ENCODE assay signal across 17 mouse cellular contexts in the genomic region with DNA sequence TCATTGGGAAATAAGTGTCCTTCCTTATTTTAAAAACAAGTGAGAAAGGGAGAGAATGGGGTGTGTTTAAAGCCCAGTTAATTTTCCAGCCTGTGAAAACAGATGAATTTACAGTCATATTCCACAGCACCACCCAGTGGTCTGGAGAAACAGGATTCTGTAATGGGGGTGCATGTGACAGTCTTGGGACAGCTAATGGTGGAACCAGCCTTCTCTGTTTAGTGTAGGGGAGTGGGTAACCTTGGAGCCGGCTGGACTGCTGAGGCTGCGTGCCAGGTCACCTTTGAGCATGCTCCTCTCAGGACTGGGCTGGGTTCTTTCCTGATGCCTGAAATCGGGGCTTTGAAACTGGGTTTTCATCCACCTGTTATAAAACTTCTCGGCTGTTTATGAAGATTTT. TPM values are rescaled to one million over a fixed set of nuclear protein-coding genes. Genes with fewer than 3 reads are reported as not detected.
DNase-seq lines count a peak whose midpoint lies in the region; ATAC-seq lines count a peak whose summit lies in the region.
"Had no signal": no experiment of that assay in that cellular context is flagged by ENCODE, and none has a peak within 500 bp of the region (broad histone marks: within the 10 kb centered on the region; RNA-seq: fewer than 3 reads in every experiment).

No protein-coding gene starts in this region.

- no peak overlapping the region for H3K27ac ChIP-seq in midbrain, embryonic 14.5 days (replicated peaks; ENCODE audit: low read depth, low read length)
- H3K27ac ChIP-seq in midbrain, embryonic 16.5 days (ENCODE audit: low read length): no peak overlapping the region
- H3K27ac ChIP-seq: embryonic facial prominence, embryonic 13.5 days; hindbrain, embryonic 13.5 days; liver, embryonic 12.5 days; neural tube, embryonic 13.5 days had no signal

- H3K36me3 ChIP-seq in midbrain, embryonic 14.5 days (ENCODE audit: control insufficient read depth, insufficient read depth, low read length): no peaks in the 10 kb centered on the region
- no peaks in the 10 kb centered on the region for H3K36me3 ChIP-seq in midbrain, embryonic 16.5 days (ENCODE audit: control insufficient read depth, insufficient read depth, low read length)
- H3K36me3 ChIP-seq: embryonic facial prominence, embryonic 13.5 days; hindbrain, embryonic 13.5 days; liver, embryonic 12.5 days; neural tube, embryonic 13.5 days had no signal

- DNase-seq in adrenal gland, adult 2 months: peak; percentile 40
- DNase-seq in adrenal gland, adult 18-20 months (ENCODE audit: low spot score in 2 of 2): no peak
- DNase-seq in kidney, adult 9 months: peak; percentile 7
- no peak for DNase-seq in kidney, adult 18-20 months
- peak; percentile 32 for DNase-seq in midbrain, embryonic 14.5 days
- peak; percentile 2 to 29 for DNase-seq in kidney, postnatal 36 days
- no peak for DNase-seq in yolk sac, embryonic 10.5 days (ENCODE audit: low spot score)
- DNase-seq: cerebellum, adult 8-10 months; thymus, adult 18-20 months had no signal

- 94% methylated on average over 4 of the region's 4 CpGs for WGBS in midbrain, embryonic 14.5 days
- 91% methylated on average over 4 of the region's 4 CpGs for WGBS in midbrain, embryonic 16.5 days

- no peak overlapping the region for H3K4me3 ChIP-seq in midbrain, embryonic 14.5 days (replicated peaks; ENCODE audit: low read depth, low read length)
- H3K4me3 ChIP-seq in midbrain, embryonic 16.5 days (ENCODE audit: low read depth, low read length): no peak overlapping the region
- H3K4me3 ChIP-seq: embryonic facial prominence, embryonic 13.5 days; hindbrain, embryonic 13.5 days; liver, embryonic 12.5 days; neural tube, embryonic 13.5 days had no signal

- H3K27me3 ChIP-seq in midbrain, embryonic 14.5 days (ENCODE audit: control insufficient read depth, insufficient read depth, low read length): no peaks in the 10 kb centered on the region
- no peaks in the 10 kb centered on the region for H3K27me3 ChIP-seq in midbrain, embryonic 16.5 days (ENCODE audit: control insufficient read depth, insufficient read depth, low read depth, low read length)
- H3K27me3 ChIP-seq: embryonic facial prominence, embryonic 13.5 days; hindbrain, embryonic 13.5 days; liver, embryonic 12.5 days; neural tube, embryonic 13.5 days had no signal

- no peak overlapping the region for H3K4me2 ChIP-seq in midbrain, embryonic 14.5 days (ENCODE audit: low read length)
- H3K4me2 ChIP-seq in midbrain, embryonic 16.5 days (ENCODE audit: low read length): no peak overlapping the region
- H3K4me2 ChIP-seq: embryonic facial prominence, embryonic 13.5 days; hindbrain, embryonic 13.5 days; liver, embryonic 12.5 days; midbrain, embryonic 11.5 days; neural tube, embryonic 13.5 days had no signal

- no peak for ATAC-seq in midbrain, embryonic 14.5 days (ENCODE audit: low FRiP score, low TSS enrichment)
- no peak for ATAC-seq in midbrain, embryonic 16.5 days
- ATAC-seq: activated CD4-positive, CD25-positive, alpha-beta regulatory T cell, adult 4 months; liver, embryonic 12.5 days had no signal

- no peaks in the 10 kb centered on the region for H3K9me3 ChIP-seq in midbrain, embryonic 14.5 days (ENCODE audit: control insufficient read depth, low read length)
- no peaks in the 10 kb centered on the region for H3K9me3 ChIP-seq in midbrain, embryonic 16.5 days (replicated peaks; ENCODE audit: control insufficient read depth, low read length, poor library complexity, severe bottlenecking)
- H3K9me3 ChIP-seq: embryonic facial prominence, embryonic 13.5 days; hindbrain, embryonic 13.5 days; liver, embryonic 12.5 days; neural tube, embryonic 13.5 days had no signal

- H3K9ac ChIP-seq in midbrain, embryonic 14.5 days (replicated peaks; ENCODE audit: low read length): no peak overlapping the region
- H3K9ac ChIP-seq in midbrain, embryonic 16.5 days (ENCODE audit: low read depth, low read length): no peak overlapping the region
- H3K9ac ChIP-seq: embryonic facial prominence, embryonic 13.5 days; hindbrain, embryonic 13.5 days; liver, embryonic 12.5 days; neural tube, embryonic 13.5 days had no signal

- H3K4me1 ChIP-seq in midbrain, embryonic 14.5 days (ENCODE audit: control insufficient read depth, insufficient read depth, low read length): no peaks in the 10 kb centered on the region
- no peaks in the 10 kb centered on the region for H3K4me1 ChIP-seq in midbrain, embryonic 16.5 days (ENCODE audit: control insufficient read depth, insufficient read depth, low read length)
- H3K4me1 ChIP-seq: embryonic facial prominence, embryonic 13.5 days; hindbrain, embryonic 13.5 days; liver, embryonic 12.5 days; neural tube, embryonic 13.5 days had no signal

RNA-seq across cellular contexts. Expression of a gene that starts 34.9 kb away (rescaled TPM):
- total RNA-seq in adrenal gland, adult 2 months (2021): not detected
- 0.04 and 0.07 TPM in 2 replicates for polyA plus RNA-seq in adrenal gland, adult 2 months (2012; rRNA removed)
- not detected for total RNA-seq in adrenal gland, adult 18-20 months (2021)
- polyA plus RNA-seq in midbrain, embryonic 14.5 days (2014; fragmentation: Nextera tagmentation; extraction: Ambion mirVana): 1.0 and 1.3 TPM in 2 replicates
- 1.1 and 1.9 TPM in 2 replicates for polyA plus RNA-seq in midbrain, embryonic 16.5 days (2015; fragmentation: Nextera tagmentation; extraction: Ambion mirVana)
- total RNA-seq: ES-E14 had no signal
- polyA plus RNA-seq: activated CD4-positive, CD25-positive, alpha-beta regulatory T cell, adult 4 months had no signal

Comparison
In these comparisons a context has a peak if more than half of its experiments do, and no peak if none do; other contexts are left out.
1. DNase-seq: peak in adrenal gland, adult 2 months (single experiment), kidney, adult 9 months (single experiment), midbrain, embryonic 14.5 days (single experiment) and kidney, postnatal 36 days (2 of 2); none in adrenal gland, adult 18-20 months (0 of 2), kidney, adult 18-20 months (single experiment) and yolk sac, embryonic 10.5 days (single experiment).